Mouse (Mus musculus) hindbrain, embryonic 16.5 days (tissue): Measurements from ENCODE around the gene Tas2r130. TPM values are rescaled to one million over a fixed set of nuclear protein-coding genes. Genes with fewer than 3 reads are reported as not detected.
"Not testable (repeated sequence)": the region's sequence is repeated elsewhere in the genome, so short reads cannot be mapped to it uniquely, and the experiment has no call there.

Experiments used
- ATAC-seq: fragments of 200-750 bp; cut with Nextera tagmentation; 2 replicates; pipeline ENCODE4 v1.8.0; 2017; ENCODE audit warnings: moderate TSS enrichment, moderate library complexity
- H3K27ac ChIP-seq: fragments of 300-500 bp; sonication (generic); 2 replicates; pipeline ENCODE4 v1.5.1; 2014; ENCODE audit warnings: low read depth, mild to moderate bottlenecking, control low read depth, low read length, moderate library complexity
- H3K27me3 ChIP-seq: fragments of 300-500 bp; sonication (generic); replicated peaks from 2 replicates; pipeline ENCODE4 v1.6.1; 2014; ENCODE audit warnings: low read length; ENCODE audit not compliant: control insufficient read depth, insufficient read depth
- H3K36me3 ChIP-seq: fragments of 300-500 bp; sonication (generic); 2 replicates; pipeline ENCODE4 v1.6.1; 2014; ENCODE audit warnings: mild to moderate bottlenecking, low read length, moderate library complexity, mixed read lengths; ENCODE audit not compliant: control insufficient read depth, insufficient read depth
- H3K4me1 ChIP-seq: fragments of 300-500 bp; sonication (generic); 2 replicates; pipeline ENCODE4 v1.6.1; 2014; ENCODE audit warnings: low read depth, low read length; ENCODE audit not compliant: control insufficient read depth, insufficient read depth
- H3K4me2 ChIP-seq: fragments of 300-500 bp; sonication (generic); 2 replicates; pipeline ENCODE4 v1.6.1; 2014; ENCODE audit warnings: mild to moderate bottlenecking, low read length, control low read depth, moderate library complexity
- H3K4me3 ChIP-seq: fragments of 300-500 bp; sonication (generic); 2 replicates; pipeline ENCODE4 v1.5.1; 2014; ENCODE audit warnings: mild to moderate bottlenecking, low read length, control low read depth, moderate library complexity
- H3K9ac ChIP-seq: fragments of 300-500 bp; sonication (generic); 2 replicates; pipeline ENCODE4 v1.6.1; 2014; ENCODE audit warnings: low read depth, mild to moderate bottlenecking, control low read depth, low read length, moderate library complexity
- H3K9me3 ChIP-seq: fragments of 300-500 bp; sonication (generic); 2 replicates; pipeline ENCODE4 v1.6.1; 2014; ENCODE audit warnings: mild to moderate bottlenecking, low read length, moderate library complexity; ENCODE audit not compliant: control insufficient read depth
- WGBS: fragments of 180-500 bp; shearing (Covaris S2); extraction: QIAGEN DNeasy Blood & Tissue Kit; methylation state at CpG from one replicate; pipeline ENCODE4 v1.1.7; 2014; 5-methylcytosine and 5-hydroxymethylcytosine counted together
- polyA plus RNA-seq: library from polyadenylated mRNA; unstranded; fragments of >200 nt; fragmentation: Nextera tagmentation; extraction: Ambion mirVana; gene quantifications from 2 replicates; pipeline ENCODE4 v1.2.1, GENCODE M21; 2015

Tas2r130 gene
- not detected in 2 replicates for polyA plus RNA-seq

- Histone ChIP-seq H3K9me3 (peaks cover 2% of the 10 kb centered on the region; the same call in 1 of the 2 replicates), H3K27me3 (no peaks in the 10 kb centered on the region), H3K9ac (no peak within 1 kb of the TSS), H3K4me1 (no peaks in the 10 kb centered on the region), H3K4me3 (no peak within 1 kb of the TSS), H3K27ac (no peak within 1 kb of the TSS), H3K36me3 (no peaks in the 10 kb centered on the region), H3K4me2 (no peak within 1 kb of the TSS)
- ATAC-seq: no peak
- 78% methylated on average over 3 of the region's 3 CpGs for WGBS
Measured at GRCm38 (mm10) chr6:131630812-131631211, at the start of gene Tas2r130. Tas2r130 (minus strand) TSS chr6:131630912.

DNA sequence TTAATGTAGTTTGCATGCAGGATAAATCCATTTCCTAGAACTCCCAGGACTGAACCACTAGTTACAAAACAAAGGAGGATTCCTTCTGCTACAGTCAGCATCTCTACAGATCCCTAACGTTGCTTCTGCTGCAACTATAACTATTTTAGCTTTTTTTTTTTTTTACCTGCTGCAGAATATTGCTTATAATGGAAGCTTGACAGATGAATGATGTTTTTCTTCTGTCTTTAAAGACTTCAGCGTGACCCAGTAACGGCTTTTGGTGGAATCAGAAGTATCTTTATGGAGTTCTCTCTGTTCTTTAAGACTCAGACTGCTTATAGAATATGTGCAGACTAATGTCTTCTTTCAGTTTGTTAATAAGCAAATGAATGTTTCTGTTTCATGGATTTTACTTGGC lies 48.1 kb upstream of the Tas2r130 start, which contains the start of gene Tas2r106:
TSS of gene Tas2r106 (minus strand) at position 101 of the 400 bp plus-strand sequence.
- Histone ChIP-seq H3K9ac (no peak within 1 kb of the TSS), H3K36me3 (no peaks in the 10 kb centered on the region), H3K27ac (no peak within 1 kb of the TSS), H3K4me2 (no peak within 1 kb of the TSS), H3K9me3 (peaks cover 8% of the 10 kb centered on the region), H3K27me3 (no peaks in the 10 kb centered on the region), H3K4me3 (no peak within 1 kb of the TSS), H3K4me1 (no peaks in the 10 kb centered on the region)
- WGBS: 76% methylated on average over 3 of the region's 3 CpGs
- no peak for ATAC-seq

- H3K27ac ChIP-seq: no peak within 1 kb of the TSS
- no peak within 1 kb of the TSS for H3K4me2 ChIP-seq
- H3K9ac ChIP-seq: no peak within 1 kb of the TSS
- H3K36me3 ChIP-seq: no peaks in the 10 kb centered on the region
- no peaks in the 10 kb centered on the region for H3K27me3 ChIP-seq
- H3K9me3 ChIP-seq: 0 out of 2 replicates have a peak, but pooled peaks cover 2% of the 10 kb centered on the region
- no peaks in the 10 kb centered on the region for H3K4me1 ChIP-seq
- ATAC-seq: no peak
- no peak within 1 kb of the TSS for H3K4me3 ChIP-seq
Measured at GRCm38 (mm10) chr6:131660049-131660448, 29.3 kb upstream of the Tas2r130 start, which contains the start of gene Tas2r107. Tas2r107 (minus strand) TSS chr6:131660149.

DNA sequence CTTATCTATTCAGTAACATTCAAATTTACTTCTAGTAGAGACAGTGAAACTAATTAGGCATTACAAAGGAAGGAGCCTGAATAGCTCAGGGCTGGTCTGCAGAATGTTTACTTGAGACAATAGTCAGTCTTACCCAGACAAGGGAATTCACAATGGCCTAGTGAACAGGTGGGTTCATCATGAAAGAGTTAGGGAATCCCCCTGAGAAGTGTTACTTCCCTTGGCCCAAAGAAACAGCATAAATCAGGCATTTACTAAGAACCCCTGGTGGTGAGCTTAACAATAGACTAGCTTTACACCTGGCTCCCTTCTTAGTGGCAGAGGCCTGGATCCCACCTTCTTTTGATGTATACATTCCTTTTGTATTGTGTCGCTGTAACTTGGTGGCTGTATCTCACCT lies 20.8 kb downstream of the Tas2r130 start:
- 96% methylated on average over 1 of the region's 1 CpGs for WGBS

GRCm38 (mm10) chr6:131604821-131605220 lies 25.9 kb downstream of the Tas2r130 start:
- Histone ChIP-seq H3K27ac (no peak overlapping the region), H3K27me3 (no peaks in the 10 kb centered on the region), H3K36me3 (no peaks in the 10 kb centered on the region), H3K4me1 (no peaks in the 10 kb centered on the region), H3K9ac (no peak overlapping the region), H3K4me3 (no peak overlapping the region), H3K9me3 (0 out of 2 replicates have a peak, but pooled peaks cover 2% of the 10 kb centered on the region), H3K4me2 (no peak overlapping the region)
- no peak for ATAC-seq
- 92% methylated on average over 4 of the region's 4 CpGs for WGBS

More for the DNA sequence above, 20.8 kb downstream of the Tas2r130 start:
- not testable (repeated sequence) for H3K4me3 ChIP-seq, H3K27me3 ChIP-seq, H3K4me1 ChIP-seq, H3K27ac ChIP-seq, ATAC-seq, H3K9ac ChIP-seq, H3K9me3 ChIP-seq, H3K4me2 ChIP-seq, H3K36me3 ChIP-seq

Other genes starting within 250 kb of the Tas2r130 start
- gene Ybx3, start 242.4 kb downstream of the Tas2r130 start, polyA plus RNA-seq: 19.8 and 23.5 TPM in 2 replicates
- not detected in 2 replicates for gene 5430401F13Rik, start 144.5 kb downstream of the Tas2r130 start, polyA plus RNA-seq
- gene Gm6619, start 144.5 kb downstream of the Tas2r130 start, polyA plus RNA-seq: not detected in 2 replicates
- gene Tas2r107, start 29.2 kb upstream of the Tas2r130 start, polyA plus RNA-seq: not detected in 2 replicates
- gene Tas2r106, start 48.0 kb upstream of the Tas2r130 start, polyA plus RNA-seq: not detected in 2 replicates
- gene Tas2r104, start 54.8 kb upstream of the Tas2r130 start, polyA plus RNA-seq: not detected in 2 replicates
- not detected in 2 replicates for gene Tas2r105, start 56.6 kb upstream of the Tas2r130 start, polyA plus RNA-seq
- gene Tas2r114, start 59.2 kb upstream of the Tas2r130 start, polyA plus RNA-seq: not detected in 2 replicates